In the genomic region with DNA sequence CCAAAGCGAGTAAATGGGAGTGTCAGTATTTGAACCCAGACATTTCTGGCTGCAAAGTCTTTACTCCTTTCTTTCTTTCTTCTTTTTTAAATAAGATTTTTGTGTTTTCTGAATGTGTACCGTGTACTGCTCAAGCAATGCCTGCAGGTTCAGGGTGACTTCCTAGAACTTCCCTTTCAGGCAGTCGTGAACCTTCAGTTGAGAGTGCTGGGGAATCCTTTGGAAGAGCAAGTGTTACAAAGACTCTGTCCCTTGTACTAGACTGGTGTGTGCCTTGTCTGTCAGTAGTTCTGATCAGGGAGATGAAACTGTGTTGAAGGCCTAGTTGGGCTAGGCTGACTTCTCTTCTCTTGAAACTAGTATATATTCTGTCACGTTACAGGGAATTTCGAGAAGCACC, we compare ENCODE assay signal across 8 mouse cellular contexts. TPM values are rescaled to one million over a fixed set of nuclear protein-coding genes. Genes with fewer than 3 reads are reported as not detected.
DNase-seq lines count a peak whose midpoint lies in the region; ATAC-seq and TF ChIP-seq lines count a peak whose summit lies in the region.

No protein-coding gene starts in this region.

- H3K9me3 ChIP-seq in lung, embryonic 14.5 days (ENCODE audit: low read depth, low read length): no peaks in the 10 kb centered on the region
- no peaks in the 10 kb centered on the region for H3K9me3 ChIP-seq in embryonic facial prominence, embryonic 10.5 days
- no peaks in the 10 kb centered on the region for H3K9me3 ChIP-seq in intestine, embryonic 14.5 days (ENCODE audit: control insufficient read depth, low read length)
- H3K9me3 ChIP-seq in neural tube, embryonic 13.5 days: no peaks in the 10 kb centered on the region

- H3K4me3 ChIP-seq in lung, embryonic 14.5 days (ENCODE audit: low read depth, low read length): peak overlapping the region; percentile 71
- peak overlapping the region; percentile 84 for H3K4me3 ChIP-seq in embryonic facial prominence, embryonic 10.5 days
- H3K4me3 ChIP-seq in intestine, embryonic 14.5 days (ENCODE audit: low read depth, low read length): peak overlapping the region; percentile 73
- H3K4me3 ChIP-seq in neural tube, embryonic 13.5 days: peak overlapping the region; percentile 74

- peak overlapping the region; percentile 100 for H3K27ac ChIP-seq in lung, embryonic 14.5 days (ENCODE audit: low read depth)
- peak overlapping the region; percentile 99 for H3K27ac ChIP-seq in embryonic facial prominence, embryonic 10.5 days (replicated peaks)
- H3K27ac ChIP-seq in intestine, embryonic 14.5 days (ENCODE audit: low read depth): peak overlapping the region; percentile 100
- H3K27ac ChIP-seq in neural tube, embryonic 13.5 days (replicated peaks): peak overlapping the region; percentile 100

- H3K36me3 ChIP-seq in lung, embryonic 14.5 days (ENCODE audit: insufficient read depth): peaks cover 42% of the 10 kb centered on the region
- peaks cover 48% of the 10 kb centered on the region for H3K36me3 ChIP-seq in embryonic facial prominence, embryonic 10.5 days (replicated peaks)
- peaks cover 39% of the 10 kb centered on the region for H3K36me3 ChIP-seq in intestine, embryonic 14.5 days (ENCODE audit: control insufficient read depth, insufficient read depth, low read length)
- H3K36me3 ChIP-seq in neural tube, embryonic 13.5 days: peaks cover 43% of the 10 kb centered on the region

- TF ChIP-seq CTCF in lung, embryonic 14.5 days (IDR thresholded peaks at IDR 0.05; ENCODE audit: low read depth): no peak

- H3K27me3 ChIP-seq in lung, embryonic 14.5 days (ENCODE audit: insufficient read depth, low read length): no peaks in the 10 kb centered on the region
- no peaks in the 10 kb centered on the region for H3K27me3 ChIP-seq in embryonic facial prominence, embryonic 10.5 days (replicated peaks; ENCODE audit: low read depth, poor library complexity, severe bottlenecking)
- H3K27me3 ChIP-seq in intestine, embryonic 14.5 days (replicated peaks; ENCODE audit: control insufficient read depth, insufficient read depth, low read length): no peaks in the 10 kb centered on the region
- H3K27me3 ChIP-seq in neural tube, embryonic 13.5 days: no peaks in the 10 kb centered on the region

- 31% methylated on average over 5 of the region's 5 CpGs for WGBS in lung, embryonic 14.5 days
- WGBS in embryonic facial prominence, embryonic 10.5 days: 43% methylated on average over 5 of the region's 5 CpGs
- 36% methylated on average over 5 of the region's 5 CpGs for WGBS in intestine, embryonic 14.5 days
- WGBS in neural tube, embryonic 13.5 days: 45% methylated on average over 5 of the region's 5 CpGs

- H3K4me2 ChIP-seq in lung, embryonic 14.5 days: peak overlapping the region; percentile 78
- H3K4me2 ChIP-seq in intestine, embryonic 14.5 days (ENCODE audit: low read length): peak overlapping the region; percentile 95
- H3K4me2 ChIP-seq in neural tube, embryonic 13.5 days: peak overlapping the region; percentile 95

- H3K9ac ChIP-seq in lung, embryonic 14.5 days: peak overlapping the region; percentile 84
- peak overlapping the region; percentile 77 for H3K9ac ChIP-seq in intestine, embryonic 14.5 days (ENCODE audit: low read length)
- peak overlapping the region; percentile 84 for H3K9ac ChIP-seq in neural tube, embryonic 13.5 days

- H3K4me1 ChIP-seq in lung, embryonic 14.5 days (ENCODE audit: insufficient read depth): peaks cover 6% of the 10 kb centered on the region; the same call in 1 of the 2 replicates
- peaks cover 41% of the 10 kb centered on the region for H3K4me1 ChIP-seq in embryonic facial prominence, embryonic 10.5 days
- H3K4me1 ChIP-seq in intestine, embryonic 14.5 days (replicated peaks; ENCODE audit: control insufficient read depth, insufficient read depth, low read length): peaks cover 8% of the 10 kb centered on the region; the same call in 1 of the 2 replicates
- peaks cover 29% of the 10 kb centered on the region for H3K4me1 ChIP-seq in neural tube, embryonic 13.5 days (replicated peaks)

- intact Hi-C loops in left cerebral cortex, postnatal 36 days (cut with DNase I): no loop called here

- no peak for ATAC-seq in lung, embryonic 14.5 days (ENCODE audit: insufficient read depth)
- ATAC-seq in intestine, embryonic 14.5 days (replicated peaks; ENCODE audit: low FRiP score, low TSS enrichment, low read depth): no peak
- ATAC-seq in neural tube, embryonic 13.5 days (ENCODE audit: low read depth): no peak

- no peak for DNase-seq in lung, embryonic 14.5 days
- no peak for DNase-seq in lung, postnatal 4 days
- no peak for DNase-seq in embryonic facial prominence, embryonic 10.5 days (ENCODE audit: low spot score)
- DNase-seq in intestine, embryonic 14.5 days (ENCODE audit: low spot score): no peak
- DNase-seq in urinary bladder, postnatal 10 days (ENCODE audit: low spot score): no peak
- no peak for DNase-seq in left cerebral cortex, postnatal 36 days (ENCODE audit: low spot score in 2 of 2)
- DNase-seq in kidney, adult 18-20 months: no peak

RNA-seq across cellular contexts. Expression of gene Mrpl51, which starts 1.2 kb away (rescaled TPM):
- 202 and 205 TPM in 2 replicates for polyA plus RNA-seq in lung, embryonic 14.5 days (2014; fragmentation: Nextera tagmentation; extraction: Ambion mirVana)
- 207 and 214 TPM in 2 replicates for polyA plus RNA-seq in embryonic facial prominence, embryonic 10.5 days (2016; fragmentation: Nextera tagmentation; extraction: Ambion mirVana)
- 217 and 221 TPM in 2 replicates for polyA plus RNA-seq in intestine, embryonic 14.5 days (2014; fragmentation: Nextera tagmentation; extraction: Ambion mirVana)
- 143 and 158 TPM in 2 replicates for polyA plus RNA-seq in neural tube, embryonic 13.5 days (2015; fragmentation: Nextera tagmentation; extraction: Ambion mirVana)
- 10 to 100 TPM; 63.3 to 66.1 TPM for total RNA-seq in left cerebral cortex, postnatal 36 days (2021)

RNA-seq across cellular contexts. Expression of gene Ncapd2, which starts 1.3 kb away (rescaled TPM):
- polyA plus RNA-seq in lung, embryonic 14.5 days (2014; fragmentation: Nextera tagmentation; extraction: Ambion mirVana): 151 and 167 TPM in 2 replicates
- polyA plus RNA-seq in embryonic facial prominence, embryonic 10.5 days (2016; fragmentation: Nextera tagmentation; extraction: Ambion mirVana): 261 and 263 TPM in 2 replicates
- polyA plus RNA-seq in intestine, embryonic 14.5 days (2014; fragmentation: Nextera tagmentation; extraction: Ambion mirVana): 109 and 129 TPM in 2 replicates
- 48.8 and 69.2 TPM in 2 replicates for polyA plus RNA-seq in neural tube, embryonic 13.5 days (2015; fragmentation: Nextera tagmentation; extraction: Ambion mirVana)
- total RNA-seq in left cerebral cortex, postnatal 36 days (2021): 10 to 100 TPM; 24.2 to 30.2 TPM

RNA-seq across cellular contexts. Expression of gene Vamp1, which starts 22.5 kb away (rescaled TPM):
- polyA plus RNA-seq in lung, embryonic 14.5 days (2014; fragmentation: Nextera tagmentation; extraction: Ambion mirVana): 2.4 and 2.6 TPM in 2 replicates
- 2.6 and 3.1 TPM in 2 replicates for polyA plus RNA-seq in embryonic facial prominence, embryonic 10.5 days (2016; fragmentation: Nextera tagmentation; extraction: Ambion mirVana)
- polyA plus RNA-seq in intestine, embryonic 14.5 days (2014; fragmentation: Nextera tagmentation; extraction: Ambion mirVana): 2.5 and 2.7 TPM in 2 replicates
- polyA plus RNA-seq in neural tube, embryonic 13.5 days (2015; fragmentation: Nextera tagmentation; extraction: Ambion mirVana): 16.2 and 17.1 TPM in 2 replicates
- 100 to 1,000 TPM; 101 to 114 TPM for total RNA-seq in left cerebral cortex, postnatal 36 days (2021)

RNA-seq across cellular contexts. Expression of gene Gapdh, which starts 26.6 kb away (rescaled TPM):
- polyA plus RNA-seq in lung, embryonic 14.5 days (2014; fragmentation: Nextera tagmentation; extraction: Ambion mirVana): 1,954 TPM in 2 replicates
- polyA plus RNA-seq in embryonic facial prominence, embryonic 10.5 days (2016; fragmentation: Nextera tagmentation; extraction: Ambion mirVana): 2,731 and 2,955 TPM in 2 replicates
- 2,406 and 2,408 TPM in 2 replicates for polyA plus RNA-seq in intestine, embryonic 14.5 days (2014; fragmentation: Nextera tagmentation; extraction: Ambion mirVana)
- polyA plus RNA-seq in neural tube, embryonic 13.5 days (2015; fragmentation: Nextera tagmentation; extraction: Ambion mirVana): 1,206 and 1,336 TPM in 2 replicates
- 1,000 to 10,000 TPM; 2,336 to 2,609 TPM for total RNA-seq in left cerebral cortex, postnatal 36 days (2021)

RNA-seq across cellular contexts. Expression of gene Tapbpl, which starts 38.8 kb away (rescaled TPM):
- polyA plus RNA-seq in lung, embryonic 14.5 days (2014; fragmentation: Nextera tagmentation; extraction: Ambion mirVana): 4.3 and 5.4 TPM in 2 replicates
- 0.98 and 1.6 TPM in 2 replicates for polyA plus RNA-seq in embryonic facial prominence, embryonic 10.5 days (2016; fragmentation: Nextera tagmentation; extraction: Ambion mirVana)
- polyA plus RNA-seq in intestine, embryonic 14.5 days (2014; fragmentation: Nextera tagmentation; extraction: Ambion mirVana): 5.7 and 7.1 TPM in 2 replicates
- polyA plus RNA-seq in neural tube, embryonic 13.5 days (2015; fragmentation: Nextera tagmentation; extraction: Ambion mirVana): 4.8 and 5.5 TPM in 2 replicates
- total RNA-seq in left cerebral cortex, postnatal 36 days (2021): 1 to 10 TPM; 3.7 to 4.9 TPM
